Mouse (Mus musculus): ENCODE measurements around the gene 9930111J21Rik2. TPM values are rescaled to one million over a fixed set of nuclear protein-coding genes. Genes with fewer than 3 reads are reported as not detected.
"Not testable (repeated sequence)": the region's sequence is repeated elsewhere in the genome, so short reads cannot be mapped to it uniquely, and the experiment has no call there.

The 9930111J21Rik2 gene
- 1 to 10 TPM in 3 of 4 experiments, under 1 TPM in 1; 0.92 to 4.2 (median 2.6) TPM for total RNA-seq (2022)

GRCm38 (mm10) chr11:49051093-49051891, at the start of gene 9930111J21Rik2:
Gene 9930111J21Rik2, minus strand, starts transcription at chr11:49051242.
- not testable (repeated sequence) for DNase-seq (ENCODE audit: low spot score in 2 of 2)

GRCm38 (mm10) chr11:49100409-49100808, 49.4 kb upstream of the 9930111J21Rik2 start:
- DNase-seq (ENCODE audit: low spot score in 2 of 2) = no peak

- DNase-seq (ENCODE audit: low spot score in 2 of 2) = no peak
Observed at GRCm38 (mm10) chr11:49095367-49095766, 44.3 kb upstream of the 9930111J21Rik2 start.

- DNase-seq (ENCODE audit: low spot score in 2 of 2) = no peak
Observed at GRCm38 (mm10) chr11:49093861-49094660, 43.0 kb upstream of the 9930111J21Rik2 start.

- no peak for DNase-seq (ENCODE audit: low spot score in 2 of 2)
Observed at GRCm38 (mm10) chr11:49092786-49093185, 41.7 kb upstream of the 9930111J21Rik2 start.

- DNase-seq (ENCODE audit: low spot score in 2 of 2) = no peak
Observed at GRCm38 (mm10) chr11:49092053-49092586, 41.1 kb upstream of the 9930111J21Rik2 start.

GRCm38 (mm10) chr11:49091171-49091570, 40.1 kb upstream of the 9930111J21Rik2 start:
- no peak for DNase-seq (ENCODE audit: low spot score in 2 of 2)

- DNase-seq (ENCODE audit: low spot score in 2 of 2) = no peak
Observed at GRCm38 (mm10) chr11:49090551-49090950, 39.5 kb upstream of the 9930111J21Rik2 start.

GRCm38 (mm10) chr11:49089735-49090507, 38.9 kb upstream of the 9930111J21Rik2 start:
- no peak for DNase-seq (ENCODE audit: low spot score in 2 of 2)

- no peak for DNase-seq (ENCODE audit: low spot score in 2 of 2)
Observed at GRCm38 (mm10) chr11:49088990-49089652, 38.1 kb upstream of the 9930111J21Rik2 start.

GRCm38 (mm10) chr11:49087830-49088616, 37.0 kb upstream of the 9930111J21Rik2 start:
- no peak for DNase-seq (ENCODE audit: low spot score in 2 of 2)

- DNase-seq (ENCODE audit: low spot score in 2 of 2) = no peak
Observed at GRCm38 (mm10) chr11:49086858-49087361, 35.9 kb upstream of the 9930111J21Rik2 start.

- no peak for DNase-seq (ENCODE audit: low spot score in 2 of 2)
Observed at GRCm38 (mm10) chr11:49084875-49085274, 33.8 kb upstream of the 9930111J21Rik2 start.

GRCm38 (mm10) chr11:49084385-49084784, 33.3 kb upstream of the 9930111J21Rik2 start:
- DNase-seq (ENCODE audit: low spot score in 2 of 2) = no peak

GRCm38 (mm10) chr11:49083808-49084207, 32.8 kb upstream of the 9930111J21Rik2 start:
- no peak for DNase-seq (ENCODE audit: low spot score in 2 of 2)

- no peak for DNase-seq (ENCODE audit: low spot score in 2 of 2)
Observed at GRCm38 (mm10) chr11:49083146-49083545, 32.1 kb upstream of the 9930111J21Rik2 start.

GRCm38 (mm10) chr11:49081886-49082285, 30.8 kb upstream of the 9930111J21Rik2 start:
- DNase-seq (ENCODE audit: low spot score in 2 of 2) = no peak

GRCm38 (mm10) chr11:49081356-49081755, 30.3 kb upstream of the 9930111J21Rik2 start:
- no peak for DNase-seq (ENCODE audit: low spot score in 2 of 2)

- DNase-seq (ENCODE audit: low spot score in 2 of 2) = no peak
Observed at GRCm38 (mm10) chr11:49080636-49081035, 29.6 kb upstream of the 9930111J21Rik2 start.

GRCm38 (mm10) chr11:49078719-49079118, 27.7 kb upstream of the 9930111J21Rik2 start:
- DNase-seq (ENCODE audit: low spot score in 2 of 2) = no peak
